Mouse (Mus musculus) limb, embryonic 11.5 days (tissue): Measurements from ENCODE around the gene Galnt7. TPM values are rescaled to one million over a fixed set of nuclear protein-coding genes. Genes with fewer than 3 reads are reported as not detected.

Experiments used
- ATAC-seq: fragments of 200-750 bp; cut with Nextera tagmentation; 2 replicates; pipeline ENCODE4 v1.8.0; 2017; ENCODE audit warnings: low read depth; ENCODE audit not compliant: insufficient number of reproducible peaks, low FRiP score, low TSS enrichment
- DNase-seq: peaks from one replicate; pipeline ENCODE4 v3.0.0-alpha.2; 2015; ENCODE audit warnings: low spot score
- H3K27ac ChIP-seq: fragments of 300-500 bp; sonication (generic); replicated peaks from 2 replicates; pipeline ENCODE4 v1.5.1; 2014; ENCODE audit warnings: low read depth, mild to moderate bottlenecking, low read length
- H3K27me3 ChIP-seq: fragments of 300-500 bp; sonication (generic); 2 replicates; pipeline ENCODE4 v1.6.1; 2014; ENCODE audit warnings: mild to moderate bottlenecking, low read length, mixed read lengths; ENCODE audit not compliant: control insufficient read depth, insufficient read depth
- H3K36me3 ChIP-seq: fragments of 300-500 bp; sonication (generic); 2 replicates; pipeline ENCODE4 v1.6.1; 2014; ENCODE audit warnings: mild to moderate bottlenecking, low read length, moderate library complexity, mixed read lengths; ENCODE audit not compliant: control insufficient read depth, insufficient read depth
- H3K4me1 ChIP-seq: fragments of 300-500 bp; sonication (generic); 2 replicates; pipeline ENCODE4 v1.6.1; 2014; ENCODE audit warnings: low read length, mixed read lengths; ENCODE audit not compliant: control insufficient read depth, insufficient read depth
- H3K4me2 ChIP-seq: fragments of 300-500 bp; sonication (generic); 2 replicates; pipeline ENCODE4 v1.6.1; 2014; ENCODE audit warnings: low read depth, mild to moderate bottlenecking, moderate library complexity; ENCODE audit not compliant: severe bottlenecking
- H3K4me3 ChIP-seq: fragments of 300-500 bp; sonication (generic); 2 replicates; pipeline ENCODE4 v1.5.1; 2014; ENCODE audit warnings: low read depth, low read length
- H3K9ac ChIP-seq: fragments of 300-500 bp; sonication (generic); 2 replicates; pipeline ENCODE4 v1.6.1; 2014; ENCODE audit warnings: mild to moderate bottlenecking, low read length
- H3K9me3 ChIP-seq: fragments of 300-500 bp; sonication (generic); 2 replicates; pipeline ENCODE4 v1.6.1; 2016; ENCODE audit warnings: low read length; ENCODE audit not compliant: control insufficient read depth
- WGBS: fragments of 180-500 bp; shearing (Covaris S2); extraction: QIAGEN DNeasy Blood & Tissue Kit; methylation state at CpG from one replicate; pipeline ENCODE4 v1.1.7; 2014; 5-methylcytosine and 5-hydroxymethylcytosine counted together
- polyA plus RNA-seq: library from polyadenylated mRNA; unstranded; fragments of >200 nt; fragmentation: Nextera tagmentation; extraction: Ambion mirVana; gene quantifications from 2 replicates; pipeline ENCODE4 v1.2.1, GENCODE M21; 2014

Galnt7 gene
- polyA plus RNA-seq, 1 experiment from 2014 or later: 18.8 TPM

DNA sequence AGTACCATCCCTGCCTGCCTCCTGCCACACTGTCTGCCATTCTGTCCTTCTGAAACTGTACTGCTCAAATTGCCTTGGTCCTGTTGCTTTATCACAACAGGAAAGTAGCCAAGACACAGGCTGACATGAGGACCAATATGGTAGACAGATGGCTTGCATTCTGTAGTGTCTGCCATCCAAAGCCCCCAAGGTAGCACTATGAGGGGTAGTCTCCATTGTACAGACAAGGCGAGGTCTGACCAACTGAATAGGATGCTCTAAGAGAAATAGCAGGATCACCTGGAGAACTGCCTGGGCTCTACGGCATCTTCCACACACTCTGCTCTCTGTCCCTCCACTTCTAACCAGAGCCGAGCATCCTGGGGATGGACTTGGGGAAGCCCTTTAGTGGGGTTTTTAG is 29.8 kb downstream of the Galnt7 start:
- no peak overlapping the region for H3K4me3 ChIP-seq
- H3K4me2 ChIP-seq: no peak overlapping the region
- H3K9ac ChIP-seq: no peak overlapping the region
- H3K27ac ChIP-seq: no peak overlapping the region
- ATAC-seq (no peak), DNase-seq (no peak)
- no peaks in the 10 kb centered on the region for H3K36me3 ChIP-seq
- no peaks in the 10 kb centered on the region for H3K4me1 ChIP-seq
- H3K27me3 ChIP-seq: no peaks in the 10 kb centered on the region
- no peaks in the 10 kb centered on the region for H3K9me3 ChIP-seq
- 84% methylated on average over 3 of the region's 3 CpGs for WGBS

DNA sequence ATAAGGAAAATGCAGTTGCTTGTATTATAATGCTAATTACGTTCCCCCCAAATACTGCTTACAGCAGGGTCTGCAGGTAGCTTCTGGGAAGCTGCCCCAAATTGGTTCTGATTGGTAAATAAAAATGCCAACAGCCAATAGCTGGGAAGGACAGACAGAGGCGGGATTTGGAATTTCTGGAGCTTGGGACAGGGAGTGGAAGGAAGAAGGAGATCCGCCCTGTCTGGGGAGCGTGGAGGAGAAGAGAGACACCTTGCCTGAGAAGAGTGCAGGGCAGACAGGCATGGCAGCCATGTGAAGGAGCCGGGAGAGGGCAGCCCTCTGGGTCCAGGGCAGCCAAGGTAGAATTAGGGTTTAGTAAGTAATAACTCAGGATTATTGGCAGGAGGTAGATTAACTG is 35.9 kb downstream of the Galnt7 start:
- Histone ChIP-seq H3K4me3 (no peak overlapping the region), H3K4me2 (no peak overlapping the region), H3K36me3 (no peaks in the 10 kb centered on the region), H3K9me3 (no peaks in the 10 kb centered on the region), H3K27me3 (no peaks in the 10 kb centered on the region), H3K27ac (no peak overlapping the region), H3K4me1 (no peaks in the 10 kb centered on the region), H3K9ac (no peak overlapping the region)
- WGBS: 60% methylated on average over 5 of the region's 5 CpGs
- DNase-seq: no peak
- ATAC-seq: no peak

DNA sequence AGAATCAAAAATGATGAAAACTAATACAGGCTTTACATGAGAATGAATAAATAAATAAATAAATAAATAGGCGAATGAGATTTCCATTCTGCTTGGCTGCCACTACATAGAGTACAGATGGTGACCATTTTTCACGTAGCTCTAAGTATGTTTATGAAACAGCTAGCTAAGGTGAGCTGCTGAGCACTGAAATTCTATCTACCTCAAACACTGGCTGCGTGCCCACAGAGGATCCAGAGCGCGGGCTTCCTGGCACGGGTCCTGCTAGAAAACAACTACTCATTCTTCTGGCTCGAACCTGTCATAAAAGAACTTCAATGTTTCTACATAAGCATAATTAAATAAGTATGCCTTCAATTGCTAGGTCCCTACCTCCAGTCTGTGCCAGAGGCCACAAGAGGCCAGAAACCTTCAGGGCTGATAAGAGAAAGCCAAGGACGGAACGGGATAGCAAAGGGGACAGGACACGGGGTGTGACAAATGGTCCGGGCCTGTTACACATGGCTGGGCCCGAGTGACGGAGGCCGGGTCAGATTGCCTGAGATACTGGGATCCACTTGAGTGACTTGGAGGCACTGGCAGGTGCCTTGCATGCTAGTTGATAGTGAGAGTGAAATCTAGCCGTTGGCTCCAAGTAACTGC is 37.7 kb downstream of the Galnt7 start:
- Histone ChIP-seq H3K9me3 (no peaks in the 10 kb centered on the region), H3K4me3 (no peak overlapping the region), H3K9ac (no peak overlapping the region), H3K27ac (no peak overlapping the region), H3K4me1 (peaks cover 5% of the 10 kb centered on the region; the same call in 1 of the 2 replicates), H3K4me2 (no peak overlapping the region), H3K27me3 (no peaks in the 10 kb centered on the region), H3K36me3 (no peaks in the 10 kb centered on the region)
- DNase-seq (no peak), ATAC-seq (no peak)
- 81% methylated on average over 15 of the region's 15 CpGs for WGBS

DNA sequence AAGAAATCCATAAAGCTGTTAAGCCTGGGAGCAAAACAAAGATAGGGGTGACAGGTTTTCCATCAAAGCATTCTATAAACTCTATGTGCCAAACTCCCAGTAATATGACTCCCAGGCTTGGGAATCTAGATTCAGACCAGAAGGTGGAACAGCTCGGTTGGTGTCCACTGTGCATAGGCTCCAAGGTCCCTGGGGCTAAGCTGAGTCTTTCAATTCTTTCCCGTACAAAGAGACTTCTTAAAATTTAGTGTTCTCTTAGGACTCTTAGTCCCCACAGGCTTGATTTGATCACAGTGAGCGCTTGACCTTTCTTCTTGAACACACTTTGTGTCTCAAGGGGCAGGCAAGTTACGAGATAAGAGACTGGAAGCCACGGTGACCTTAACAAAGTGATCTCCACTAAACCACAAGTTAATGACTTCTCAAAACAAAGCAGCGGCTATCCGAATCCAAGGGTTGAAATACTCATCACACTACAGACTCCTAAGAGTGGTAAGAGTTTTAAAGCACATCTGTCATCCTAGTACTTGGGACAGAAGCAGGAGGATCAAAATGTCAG is 41.3 kb downstream of the Galnt7 start:
- no peak for DNase-seq

DNA sequence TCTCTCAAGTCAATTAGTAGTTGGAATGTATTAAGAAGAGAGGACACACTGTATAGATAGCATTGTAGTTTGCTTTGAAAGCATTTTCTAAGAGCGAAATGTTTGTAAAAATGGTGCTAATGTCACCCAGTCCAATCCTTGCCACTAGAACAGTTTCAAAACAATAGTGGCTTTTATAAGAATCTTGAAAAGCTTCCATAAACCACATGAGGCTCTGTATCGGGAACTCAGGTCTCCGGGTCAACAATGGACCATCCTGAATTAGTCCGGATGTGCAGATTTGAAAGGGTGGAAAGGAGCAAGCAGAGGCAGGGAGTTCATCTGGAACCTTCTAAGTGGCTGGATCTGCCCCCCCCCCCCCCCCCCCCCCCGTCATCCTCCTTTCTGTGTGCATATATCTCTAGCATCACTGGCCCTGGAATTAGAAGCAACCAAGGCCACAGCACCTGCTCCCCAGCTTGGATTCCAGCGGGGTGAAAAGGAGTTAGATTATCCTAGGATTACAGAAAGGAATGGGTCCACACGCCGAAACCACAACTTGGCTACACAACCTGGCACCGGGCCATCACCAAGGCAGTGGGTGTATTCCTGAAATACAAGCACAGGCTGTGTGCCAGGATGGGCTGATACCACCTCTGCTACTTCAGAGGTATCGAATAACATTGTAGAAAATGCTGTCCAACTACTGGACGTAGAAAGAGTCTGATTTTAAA is 42.0 kb downstream of the Galnt7 start:
- Histone ChIP-seq H3K4me3 (no peak overlapping the region), H3K4me2 (no peak overlapping the region), H3K9ac (no peak overlapping the region), H3K27ac (no peak overlapping the region), H3K36me3 (no peaks in the 10 kb centered on the region), H3K9me3 (no peaks in the 10 kb centered on the region), H3K4me1 (peaks cover 5% of the 10 kb centered on the region; the same call in 1 of the 2 replicates), H3K27me3 (no peaks in the 10 kb centered on the region)
- ATAC-seq (no peak), DNase-seq (no peak)
- 82% methylated on average over 10 of the region's 11 CpGs for WGBS

More for the DNA sequence above, 41.3 kb downstream of the Galnt7 start:
- Histone ChIP-seq H3K9me3 (no peaks in the 10 kb centered on the region), H3K4me1 (peaks cover 5% of the 10 kb centered on the region; the same call in 1 of the 2 replicates), H3K4me2 (no peak overlapping the region), H3K9ac (no peak overlapping the region), H3K4me3 (no peak overlapping the region), H3K27ac (no peak overlapping the region), H3K36me3 (no peaks in the 10 kb centered on the region), H3K27me3 (no peaks in the 10 kb centered on the region)
- WGBS: 36% methylated on average over 7 of the region's 7 CpGs
- ATAC-seq: no peak

DNA sequence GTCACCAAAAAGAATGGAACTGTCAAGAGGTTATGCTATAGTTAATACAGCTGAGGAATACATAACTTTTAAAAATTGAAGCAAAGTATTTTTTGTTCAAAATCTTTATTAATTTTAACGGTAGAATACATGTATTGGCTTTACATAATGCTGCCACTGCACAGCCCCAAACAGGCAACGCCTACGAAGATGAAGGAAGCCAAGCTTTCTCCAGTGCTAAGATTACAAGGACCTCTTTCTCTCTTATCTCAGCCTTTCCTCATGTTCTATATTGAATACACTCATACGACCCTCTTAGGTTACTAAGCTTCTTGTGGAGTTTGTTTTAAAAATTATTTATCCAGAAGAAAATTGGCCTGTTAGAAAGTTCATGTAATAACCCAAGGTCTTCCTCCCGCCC is 50.3 kb downstream of the Galnt7 start:
- no peak overlapping the region for H3K4me2 ChIP-seq
- ATAC-seq: no peak
- H3K27me3 ChIP-seq: no peaks in the 10 kb centered on the region
- 89% methylated on average over 5 of the region's 5 CpGs for WGBS
- no peak overlapping the region for H3K9ac ChIP-seq
- H3K27ac ChIP-seq: no peak overlapping the region
- H3K9me3 ChIP-seq: no peaks in the 10 kb centered on the region
- H3K4me1 ChIP-seq: peaks cover 7% of the 10 kb centered on the region; the same call in 1 of the 2 replicates
- H3K4me3 ChIP-seq: no peak overlapping the region
- no peak for DNase-seq
- H3K36me3 ChIP-seq: no peaks in the 10 kb centered on the region

DNA sequence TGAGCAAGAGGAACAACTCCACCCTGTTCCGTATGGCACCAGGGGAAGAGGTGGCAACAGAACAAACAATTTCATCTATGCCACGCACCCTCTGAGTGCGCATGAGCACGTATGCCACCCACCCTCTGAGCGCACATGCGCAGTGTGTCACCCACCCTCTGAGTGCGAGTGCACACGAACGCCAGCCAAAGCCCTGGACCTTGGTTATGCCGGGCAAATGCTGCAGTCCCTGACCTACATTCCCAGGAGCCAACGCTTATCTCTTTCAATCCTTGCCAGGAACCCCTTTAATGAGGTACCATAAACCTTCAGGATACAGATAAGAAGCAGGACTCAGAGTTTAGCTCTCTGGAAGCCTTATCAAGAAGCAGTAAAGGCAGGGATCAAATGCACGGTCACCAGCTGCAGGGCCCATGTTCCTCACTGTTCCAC is 50.8 kb downstream of the Galnt7 start:
- Histone ChIP-seq H3K27ac (no peak overlapping the region), H3K9ac (no peak overlapping the region), H3K4me2 (no peak overlapping the region), H3K4me1 (peaks cover 7% of the 10 kb centered on the region; the same call in 1 of the 2 replicates), H3K9me3 (no peaks in the 10 kb centered on the region), H3K27me3 (no peaks in the 10 kb centered on the region), H3K4me3 (no peak overlapping the region), H3K36me3 (no peaks in the 10 kb centered on the region)
- 74% methylated on average over 12 of the region's 12 CpGs for WGBS
- ATAC-seq (no peak), DNase-seq (no peak)

DNA sequence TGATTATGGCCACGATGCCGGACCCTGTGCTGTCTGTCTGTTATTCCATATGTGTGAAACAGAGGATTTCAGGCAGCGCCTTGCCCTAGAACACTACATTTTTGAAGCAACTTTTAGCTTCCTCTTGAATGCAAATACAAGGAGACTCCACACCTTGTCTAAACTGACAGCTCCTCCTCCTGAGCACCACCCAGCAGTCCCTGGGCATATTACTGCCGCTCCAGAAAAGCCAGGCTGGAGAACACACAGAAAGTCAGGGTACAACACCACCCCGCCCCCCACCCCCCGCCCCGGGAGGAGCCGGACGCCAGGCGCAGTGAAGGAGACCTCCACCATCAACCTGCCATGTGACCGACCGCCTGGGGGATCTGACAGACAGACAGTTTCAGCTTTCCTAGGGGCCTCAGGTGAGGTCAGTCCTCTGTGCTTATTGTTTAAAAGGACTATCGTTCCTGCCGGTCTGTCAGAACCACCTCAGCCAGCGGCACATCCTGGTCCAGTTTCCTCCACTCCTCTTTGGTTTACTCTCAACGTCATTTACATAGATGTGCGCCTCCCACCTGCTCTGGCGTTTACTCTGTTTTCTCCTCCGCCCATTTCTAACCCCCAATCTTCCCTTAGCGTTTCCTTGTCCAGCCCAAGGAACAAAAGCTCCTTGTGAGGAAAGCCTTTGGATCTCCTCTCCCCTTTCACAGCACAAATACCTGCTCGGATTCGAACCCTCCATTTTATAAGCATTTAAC is 52.8 kb downstream of the Galnt7 start:
- Histone ChIP-seq H3K9me3 (no peaks in the 10 kb centered on the region), H3K27me3 (no peaks in the 10 kb centered on the region), H3K4me1 (peaks cover 7% of the 10 kb centered on the region; the same call in 1 of the 2 replicates), H3K4me3 (peak overlapping the region; percentile 9; the same call in 1 of the 2 replicates), H3K27ac (no peak overlapping the region), H3K4me2 (peak overlapping the region; percentile 26), H3K9ac (no peak overlapping the region), H3K36me3 (no peaks in the 10 kb centered on the region)
- WGBS: 27% methylated on average over 22 of the region's 22 CpGs
- no peak for DNase-seq
- no peak for ATAC-seq
